Mouse (Mus musculus) adrenal gland, adult 8-10 months (tissue): ENCODE results near the gene Atp6v1g1. TPM values are rescaled to one million over a fixed set of nuclear protein-coding genes. Genes with fewer than 3 reads are reported as not detected.

Experiments used
- DNase-seq: peaks from one replicate; pipeline ENCODE4 v3.0.0; 2022
- total RNA-seq, 4 experiments: library from RNA; stranded (reverse); gene quantifications; 2 replicates each; pipeline ENCODE4 v1.2.4; 2022

Gene Atp6v1g1
- 100 to 1,000 TPM; 191 to 202 (median 194) TPM for total RNA-seq

GRCm38 (mm10) chr4:63544494-63545230 lies at the start of gene Atp6v1g1:
Gene Atp6v1g1 (plus strand): TSS chr4:63544772.
- DNase-seq, result peak; percentile 96

- DNase-seq, result no peak
Measured at GRCm38 (mm10) chr4:63494967-63495914, 49.3 kb upstream of the Atp6v1g1 start.

GRCm38 (mm10) chr4:63495915-63496278 lies 48.7 kb upstream of the Atp6v1g1 start, which contains the start of gene Whrn:
Gene Whrn (minus strand): TSS chr4:63495991.
- peak; percentile 68 for DNase-seq

- no peak for DNase-seq
Measured at GRCm38 (mm10) chr4:63496312-63496711, 48.3 kb upstream of the Atp6v1g1 start.

- no peak for DNase-seq
Measured at GRCm38 (mm10) chr4:63498346-63498745, 46.2 kb upstream of the Atp6v1g1 start.

GRCm38 (mm10) chr4:63501050-63501449 lies 43.5 kb upstream of the Atp6v1g1 start:
- no peak for DNase-seq

- no peak for DNase-seq
Measured at GRCm38 (mm10) chr4:63503949-63504348, 40.6 kb upstream of the Atp6v1g1 start.

- no peak for DNase-seq
Measured at GRCm38 (mm10) chr4:63507478-63507877, 37.1 kb upstream of the Atp6v1g1 start.

- DNase-seq, result peak; percentile 58
Measured at GRCm38 (mm10) chr4:63508232-63508631, 36.3 kb upstream of the Atp6v1g1 start.

GRCm38 (mm10) chr4:63512921-63513320 lies 31.7 kb upstream of the Atp6v1g1 start:
- no peak for DNase-seq

GRCm38 (mm10) chr4:63514454-63514984 lies 30.1 kb upstream of the Atp6v1g1 start:
- no peak for DNase-seq

- no peak for DNase-seq
Measured at GRCm38 (mm10) chr4:63515021-63515420, 29.6 kb upstream of the Atp6v1g1 start.

- DNase-seq, result no peak
Measured at GRCm38 (mm10) chr4:63521813-63522419, 22.7 kb upstream of the Atp6v1g1 start.

GRCm38 (mm10) chr4:63525514-63525913 lies 19.1 kb upstream of the Atp6v1g1 start:
- no peak for DNase-seq

- DNase-seq, result no peak
Measured at GRCm38 (mm10) chr4:63528946-63529345, 15.6 kb upstream of the Atp6v1g1 start.

- DNase-seq, result no peak
Measured at GRCm38 (mm10) chr4:63530409-63530808, 14.2 kb upstream of the Atp6v1g1 start.

GRCm38 (mm10) chr4:63537602-63538001 lies 7.0 kb upstream of the Atp6v1g1 start:
- no peak for DNase-seq

GRCm38 (mm10) chr4:63542209-63542608 lies 2.4 kb upstream of the Atp6v1g1 start:
- DNase-seq, result no peak

- DNase-seq, result peak; percentile 44
Measured at GRCm38 (mm10) chr4:63543746-63544493, 652 bp upstream of the Atp6v1g1 start.

- no peak for DNase-seq
Measured at GRCm38 (mm10) chr4:63545231-63545958, 823 bp downstream of the Atp6v1g1 start.

GRCm38 (mm10) chr4:63546441-63547055 lies 2.0 kb downstream of the Atp6v1g1 start:
- no peak for DNase-seq
